Mouse (Mus musculus) ES-Bruce4 (cell line): ENCODE results near the gene Ypel3.

Source experiments
- CTCF ChIP-seq: IDR thresholded peaks from one replicate; pipeline ENCODE4 v1.8.1; 2011; ENCODE audit warnings: low read depth, low read length
- EP300 ChIP-seq: IDR thresholded peaks from 2 replicates; pipeline ENCODE4 v1.6.1; 2011; ENCODE audit warnings: low read depth, low read length; ENCODE audit not compliant: insufficient read depth

DNA sequence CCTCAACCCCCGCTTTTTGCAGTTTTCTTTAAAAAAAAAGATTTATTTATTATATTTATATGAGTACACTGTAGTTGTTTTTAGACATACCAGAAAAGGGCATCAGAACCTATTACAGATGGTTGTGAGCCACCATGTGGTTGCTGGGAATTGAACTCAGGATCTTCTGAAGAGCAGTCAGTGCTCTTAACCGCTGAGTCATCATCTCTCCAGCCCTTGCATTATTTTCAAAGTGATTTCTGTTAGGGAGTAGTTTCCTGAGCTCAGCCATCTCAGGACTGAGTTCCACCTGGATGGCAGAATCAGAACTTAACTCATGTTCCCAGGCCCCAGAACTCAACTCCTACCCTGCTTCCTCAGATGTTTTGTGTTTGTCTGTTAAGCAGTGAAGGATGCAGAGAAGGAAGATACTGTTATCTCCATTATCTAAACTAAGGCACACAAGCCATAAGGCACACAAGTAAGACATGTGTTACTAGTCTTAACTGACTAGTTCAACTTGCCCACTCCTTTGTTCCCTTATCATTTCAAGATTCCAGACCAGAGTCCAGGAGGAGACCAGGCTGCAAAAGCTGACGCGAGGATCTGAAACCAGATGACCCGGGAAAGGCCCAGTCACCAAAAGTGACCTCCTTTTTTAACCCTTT lies 33.1 kb downstream of the Ypel3 start:
- TF ChIP-seq EP300 (no peak), CTCF (no peak)
